Mouse (Mus musculus): ENCODE data around the gene Rragb.

DNA sequence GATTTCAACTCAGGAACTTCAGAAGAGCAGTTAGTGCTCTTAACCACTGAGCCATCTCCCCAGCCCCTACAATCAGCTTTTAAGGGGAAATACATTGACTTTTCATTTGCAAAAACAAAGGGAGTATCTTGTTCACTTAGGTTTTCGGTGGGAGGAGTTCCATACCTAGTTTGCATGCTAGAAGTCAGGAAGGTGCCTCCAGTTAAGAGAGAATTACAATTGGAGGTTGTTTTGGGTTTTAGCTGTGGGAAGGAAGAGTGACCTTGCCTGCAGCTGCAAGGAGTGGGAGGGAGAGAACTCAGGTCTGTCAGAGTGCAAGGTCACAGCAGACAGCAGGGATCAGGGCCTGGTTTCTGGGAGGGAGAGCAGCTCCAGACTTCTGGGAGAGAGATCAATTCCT is 71.3 kb downstream of the Rragb start:
- no peak for TF ChIP-seq CTCF (IDR thresholded peaks at IDR 0.05; ENCODE audit: control insufficient read depth, insufficient read depth, low read length)
- no peak for TF ChIP-seq POLR2A (IDR thresholded peaks at IDR 0.05; ENCODE audit: borderline replicate concordance, control insufficient read depth, low read depth, low read length)

Measured in bone marrow, adult 2 months (tissue).